Comparison of ENCODE assay signal across 21 mouse cellular contexts in genomic region chr3:89987211-89987610, GRCm38 (mm10). TPM values are rescaled to one million over a fixed set of nuclear protein-coding genes. Genes with fewer than 3 reads are reported as not detected.
DNase-seq lines count a peak whose midpoint lies in the region; ATAC-seq and TF ChIP-seq lines count a peak whose summit lies in the region.
"Had no signal": no experiment of that assay in that cellular context is flagged by ENCODE, and none has a peak within 500 bp of the region (broad histone marks: within the 10 kb centered on the region; RNA-seq: fewer than 3 reads in every experiment).

No protein-coding gene starts in this region.

- H3K36me3 ChIP-seq in megakaryocyte, embryonic 14.5 days (replicated peaks; ENCODE audit: low read length) = peaks cover 4% of the 10 kb centered on the region
- H3K36me3 ChIP-seq in neural tube, embryonic 15.5 days = no peaks in the 10 kb centered on the region
- H3K36me3 ChIP-seq: midbrain, embryonic 15.5 days; stomach, embryonic 15.5 days had no signal

- no peaks in the 10 kb centered on the region; the same call in 1 of the 2 replicates for H3K9me3 ChIP-seq in megakaryocyte, embryonic 14.5 days
- H3K9me3 ChIP-seq in neural tube, embryonic 15.5 days (replicated peaks) = no peaks in the 10 kb centered on the region
- H3K9me3 ChIP-seq: forebrain, embryonic 10.5 days; G1E; limb, embryonic 13.5 days; midbrain, embryonic 15.5 days; stomach, embryonic 15.5 days had no signal

- H3K4me3 ChIP-seq in layer of hippocampus, adult 2 months = no peak overlapping the region
- peak overlapping the region; percentile 0 for H3K4me3 ChIP-seq in megakaryocyte, embryonic 14.5 days (replicated peaks)
- no peak overlapping the region for H3K4me3 ChIP-seq in neural tube, embryonic 15.5 days (replicated peaks)
- H3K4me3 ChIP-seq: forebrain, embryonic 10.5 days; heart, adult 2 months; limb, embryonic 13.5 days; midbrain, embryonic 15.5 days; stomach, embryonic 15.5 days had no signal

- 55% methylated on average over 3 of the region's 3 CpGs for WGBS in neural tube, embryonic 15.5 days

- no peak overlapping the region for H3K4me2 ChIP-seq in neural tube, embryonic 15.5 days
- H3K4me2 ChIP-seq: limb, embryonic 13.5 days; midbrain, embryonic 15.5 days; stomach, embryonic 15.5 days had no signal

- H3K4me1 ChIP-seq in megakaryocyte, embryonic 14.5 days = peaks cover 36% of the 10 kb centered on the region
- no peaks in the 10 kb centered on the region for H3K4me1 ChIP-seq in neural tube, embryonic 15.5 days
- H3K4me1 ChIP-seq: forebrain, embryonic 10.5 days; limb, embryonic 13.5 days; midbrain, embryonic 15.5 days; stomach, embryonic 15.5 days had no signal

- H3K27ac ChIP-seq in layer of hippocampus, adult 2 months = no peak overlapping the region
- H3K27ac ChIP-seq in neural tube, embryonic 15.5 days (replicated peaks) = no peak overlapping the region
- H3K27ac ChIP-seq: forebrain, embryonic 10.5 days; heart, adult 2 months; limb, embryonic 13.5 days; midbrain, embryonic 15.5 days; stomach, embryonic 15.5 days had no signal

- ATAC-seq in neural tube, embryonic 15.5 days (ENCODE audit: low FRiP score) = no peak
- ATAC-seq in activated CD4-positive, CD25-positive, alpha-beta regulatory T cell, adult 4 months = no peak
- ATAC-seq: inflammation-experienced regulatory T-cells, adult 6 months; midbrain, embryonic 15.5 days had no signal

- H3K27me3 ChIP-seq in megakaryocyte, embryonic 14.5 days (replicated peaks) = peaks cover 1% of the 10 kb centered on the region
- no peaks in the 10 kb centered on the region for H3K27me3 ChIP-seq in neural tube, embryonic 15.5 days (replicated peaks)
- H3K27me3 ChIP-seq: limb, embryonic 13.5 days; midbrain, embryonic 15.5 days; stomach, embryonic 15.5 days had no signal

- no peak for DNase-seq in layer of hippocampus, adult 2 months (ENCODE audit: low spot score in 2 of 2)
- no peak for DNase-seq in layer of hippocampus, adult 11-12 months (ENCODE audit: low spot score)
- DNase-seq in 416B (ENCODE audit: low read depth) (peak; percentile 53), R1 (ENCODE audit: low read depth, low spot score) (peak; percentile 46)
- DNase-seq: adrenal gland, adult 2 months; cerebellum, adult 2 months; cerebellum, postnatal 36 days; heart, adult 2 months; kidney, adult 9 months; kidney, postnatal 4 days; lung, postnatal 36 days; retina, postnatal 1 day had no signal

- H3K9ac ChIP-seq in neural tube, embryonic 15.5 days (replicated peaks) = no peak overlapping the region
- H3K9ac ChIP-seq: limb, embryonic 13.5 days; midbrain, embryonic 15.5 days; stomach, embryonic 15.5 days had no signal

- peak; percentile 38 for TF ChIP-seq CTCF in layer of hippocampus, adult 2 months (conservative IDR thresholded peaks at IDR 0.05)

RNA-seq across cellular contexts. Expression of gene Hax1, which starts 11.4 kb away (rescaled TPM):
- 10 to 100 TPM; 89.8 to 91.8 TPM for total RNA-seq in layer of hippocampus, adult 2 months (2021)
- 10.9 and 58.1 TPM in 2 replicates for polyA plus RNA-seq in megakaryocyte, embryonic 14.5 days (2012; ENCODE audit: insufficient read depth, low replicate concordance)
- 105 and 114 TPM in 2 replicates for polyA plus RNA-seq in neural tube, embryonic 15.5 days (2015; fragmentation: Nextera tagmentation; extraction: Ambion mirVana)
- 10 to 100 TPM; 51.0 to 72.3 TPM for polyA plus RNA-seq in activated CD4-positive, CD25-positive, alpha-beta regulatory T cell, adult 4 months (2017; shearing (Covaris generic))

RNA-seq across cellular contexts. Expression of gene Atp8b2, which starts 23.9 kb away (rescaled TPM):
- total RNA-seq in layer of hippocampus, adult 2 months (2021) = 10 to 100 TPM; 79.1 to 94.6 TPM
- 4.2 and 6.1 TPM in 2 replicates for polyA plus RNA-seq in megakaryocyte, embryonic 14.5 days (2012; ENCODE audit: insufficient read depth, low replicate concordance)
- polyA plus RNA-seq in neural tube, embryonic 15.5 days (2015; fragmentation: Nextera tagmentation; extraction: Ambion mirVana) = 11.9 and 12.9 TPM in 2 replicates
- polyA plus RNA-seq in activated CD4-positive, CD25-positive, alpha-beta regulatory T cell, adult 4 months (2017; shearing (Covaris generic)) = 10 to 100 TPM; 19.7 to 24.1 TPM

Comparison
In these comparisons a context has a peak if more than half of its experiments do, and no peak if none do; other contexts are left out.
1. DNase-seq: peak in 416B (single experiment) and R1 (single experiment); none in layer of hippocampus, adult 2 months (0 of 2) and layer of hippocampus, adult 11-12 months (single experiment).